8 mouse cellular contexts compared by ENCODE assay signal in the genomic region with DNA sequence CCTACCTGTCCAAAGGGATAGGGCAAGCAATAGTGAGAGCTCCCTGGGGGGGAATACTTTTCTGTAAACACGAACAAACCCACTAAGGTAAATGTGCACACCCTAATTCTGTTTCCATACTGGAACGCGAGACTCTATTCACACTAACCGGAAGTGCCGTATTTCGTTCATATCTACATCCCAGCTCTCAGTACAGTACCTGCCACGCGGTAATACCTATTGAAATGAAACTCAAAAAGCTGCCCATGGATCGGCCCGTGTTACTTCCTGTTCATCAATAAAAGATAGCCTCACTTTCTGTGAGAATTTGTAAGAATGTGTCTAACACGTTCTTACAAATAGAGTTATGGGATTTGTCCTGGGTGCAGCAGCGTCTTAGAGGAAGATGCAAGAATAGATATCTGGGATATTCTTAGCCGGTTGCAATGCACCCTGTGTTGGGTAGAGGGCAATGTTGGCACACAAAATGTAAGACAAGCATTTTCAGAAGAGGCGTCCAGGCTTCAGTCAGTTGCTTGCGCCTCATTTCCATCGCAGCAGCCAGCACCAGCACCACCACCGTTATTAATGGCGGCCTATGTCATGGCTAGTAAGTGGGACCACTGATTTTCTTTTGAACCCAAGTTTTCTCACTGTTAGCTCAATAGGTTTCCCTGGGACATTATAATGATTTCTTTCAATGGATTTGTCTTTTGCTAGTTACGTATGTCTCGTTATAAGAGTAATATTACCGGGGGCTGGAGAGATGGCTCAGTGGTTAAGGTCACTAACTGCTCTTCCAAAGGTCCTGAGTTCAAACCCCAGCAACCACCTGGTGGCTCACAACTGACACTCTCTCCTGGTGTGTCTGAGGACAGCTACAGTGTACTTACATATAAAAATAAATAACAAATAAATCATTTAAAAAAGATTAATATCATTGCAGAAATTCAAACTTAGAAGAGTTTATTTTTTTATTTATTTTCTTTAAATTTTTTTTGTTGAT. TPM values are rescaled to one million over a fixed set of nuclear protein-coding genes. Genes with fewer than 3 reads are reported as not detected.
DNase-seq lines count a peak whose midpoint lies in the region; ATAC-seq and TF ChIP-seq lines count a peak whose summit lies in the region.

No protein-coding gene starts in this region.

- 48% methylated on average over 21 of the region's 21 CpGs for WGBS in heart, embryonic 10.5 days
- WGBS in heart, embryonic 13.5 days, result 43% methylated on average over 21 of the region's 21 CpGs
- WGBS in lung, embryonic 14.5 days, result 46% methylated on average over 21 of the region's 21 CpGs
- WGBS in olfactory bulb, adult 2 months, result 44% methylated on average over 21 of the region's 21 CpGs

- no peaks in the 10 kb centered on the region for H3K4me1 ChIP-seq in heart, embryonic 10.5 days
- no peaks in the 10 kb centered on the region for H3K4me1 ChIP-seq in heart, embryonic 13.5 days
- H3K4me1 ChIP-seq in lung, embryonic 14.5 days (ENCODE audit: insufficient read depth), result no peaks in the 10 kb centered on the region
- no peaks in the 10 kb centered on the region for H3K4me1 ChIP-seq in olfactory bulb, adult 2 months (ENCODE audit: control insufficient read depth, insufficient read depth, low read length)

- H3K4me2 ChIP-seq in heart, embryonic 13.5 days, result peak overlapping the region; percentile 51
- H3K4me2 ChIP-seq in lung, embryonic 14.5 days, result no peak overlapping the region

- TF ChIP-seq CTCF in lung, embryonic 14.5 days (IDR thresholded peaks at IDR 0.05; ENCODE audit: low read depth), result peak; percentile 91
- TF ChIP-seq CTCF in olfactory bulb, adult 2 months (IDR thresholded peaks at IDR 0.05; ENCODE audit: insufficient read depth, low read depth, low read length), result 0 out of 2 replicates have a peak, but pooled peaks have one; percentile 27

- H3K27ac ChIP-seq in heart, embryonic 10.5 days, result no peak overlapping the region
- H3K27ac ChIP-seq in heart, embryonic 13.5 days (replicated peaks), result no peak overlapping the region
- no peak overlapping the region for H3K27ac ChIP-seq in lung, embryonic 14.5 days (ENCODE audit: low read depth)
- H3K27ac ChIP-seq in olfactory bulb, adult 2 months (ENCODE audit: insufficient read depth, low read depth, low read length), result no peak overlapping the region

- DNase-seq in heart, adult 18-20 months, result peak; percentile 29 to 60
- no peak for DNase-seq in heart, embryonic 10.5 days (ENCODE audit: low spot score)
- DNase-seq in adrenal gland, adult 2 months, result peak; percentile 29
- DNase-seq in embryo, embryonic 11.5 days (ENCODE audit: low read depth, low spot score), result peak; percentile 61
- peak; percentile 68 to 72 for DNase-seq in kidney, postnatal 4 days
- DNase-seq in lung, embryonic 14.5 days, result peak; percentile 91

- no peak for TF ChIP-seq POLR2A in olfactory bulb, adult 2 months (IDR thresholded peaks at IDR 0.05; ENCODE audit: insufficient read depth, low read depth, low read length)

- H3K27me3 ChIP-seq in heart, embryonic 10.5 days (ENCODE audit: insufficient read depth, poor library complexity, severe bottlenecking), result no peaks in the 10 kb centered on the region
- H3K27me3 ChIP-seq in heart, embryonic 13.5 days (replicated peaks), result peaks cover 4% of the 10 kb centered on the region; the same call in 1 of the 2 replicates
- no peaks in the 10 kb centered on the region for H3K27me3 ChIP-seq in lung, embryonic 14.5 days (ENCODE audit: insufficient read depth, low read length)

- no peak for ATAC-seq in heart, embryonic 13.5 days (ENCODE audit: extremely low read depth, insufficient number of reproducible peaks, low FRiP score, low TSS enrichment)
- peak; percentile 68 for ATAC-seq in lung, embryonic 14.5 days (ENCODE audit: insufficient read depth)

- H3K36me3 ChIP-seq in heart, embryonic 10.5 days, result no peaks in the 10 kb centered on the region
- no peaks in the 10 kb centered on the region for H3K36me3 ChIP-seq in heart, embryonic 13.5 days
- no peaks in the 10 kb centered on the region for H3K36me3 ChIP-seq in lung, embryonic 14.5 days (ENCODE audit: insufficient read depth)

- H3K4me3 ChIP-seq in heart, embryonic 10.5 days, result no peak overlapping the region
- no peak overlapping the region for H3K4me3 ChIP-seq in heart, embryonic 13.5 days
- H3K4me3 ChIP-seq in lung, embryonic 14.5 days (ENCODE audit: low read depth, low read length), result no peak overlapping the region
- H3K4me3 ChIP-seq in olfactory bulb, adult 2 months (ENCODE audit: insufficient read depth, low read depth, low read length), result no peak overlapping the region

- no peak overlapping the region for H3K9ac ChIP-seq in heart, embryonic 13.5 days
- H3K9ac ChIP-seq in lung, embryonic 14.5 days, result no peak overlapping the region

- no peaks in the 10 kb centered on the region for H3K9me3 ChIP-seq in heart, embryonic 10.5 days
- no peaks in the 10 kb centered on the region for H3K9me3 ChIP-seq in heart, embryonic 13.5 days
- H3K9me3 ChIP-seq in lung, embryonic 14.5 days (ENCODE audit: low read depth, low read length), result no peaks in the 10 kb centered on the region

RNA-seq across cellular contexts. Expression of gene Paqr3, which starts 17.1 kb away (rescaled TPM):
- total RNA-seq in heart, adult 18-20 months (2021), result 1 to 10 TPM; 3.0 to 3.5 TPM
- polyA plus RNA-seq in heart, embryonic 10.5 days (2016; fragmentation: Nextera tagmentation; extraction: Ambion mirVana), result 2.6 and 6.1 TPM in 2 replicates
- total RNA-seq in adrenal gland, adult 2 months (2021), result 1 to 10 TPM; 3.3 to 4.2 TPM
- polyA plus RNA-seq in adrenal gland, adult 2 months (2012; rRNA removed), result 4.8 and 5.2 TPM in 2 replicates
- polyA plus RNA-seq in heart, embryonic 13.5 days (2015; fragmentation: Nextera tagmentation; extraction: Ambion mirVana), result 1.7 and 1.8 TPM in 2 replicates
- 3.4 and 4.6 TPM in 2 replicates for polyA plus RNA-seq in lung, embryonic 14.5 days (2014; fragmentation: Nextera tagmentation; extraction: Ambion mirVana)
- not detected in 2 replicates for polyA plus RNA-seq in olfactory bulb, adult 2 months (2012; ENCODE audit: insufficient read depth, insufficient read length, low replicate concordance, missing spikeins)
